Mouse (Mus musculus) liver, embryonic 15.5 days (tissue): ENCODE data around the gene Gpc5. TPM values are rescaled to one million over a fixed set of nuclear protein-coding genes. Genes with fewer than 3 reads are reported as not detected.

Source experiments
- ATAC-seq: fragments of 200-750 bp; cut with Nextera tagmentation; 2 replicates; pipeline ENCODE4 v1.8.0; 2017; ENCODE audit warnings: moderate number of reproducible peaks, mild to moderate bottlenecking, moderate library complexity; ENCODE audit not compliant: insufficient read depth
- H3K27ac ChIP-seq: fragments of 300-500 bp; sonication (generic); replicated peaks from 2 replicates; pipeline ENCODE4 v1.5.1; 2015; ENCODE audit warnings: mild to moderate bottlenecking, inconsistent platforms
- H3K27me3 ChIP-seq: fragments of 300-500 bp; sonication (generic); 2 replicates; pipeline ENCODE4 v1.6.1; 2015; ENCODE audit warnings: mild to moderate bottlenecking, inconsistent platforms
- H3K36me3 ChIP-seq: fragments of 300-500 bp; sonication (generic); replicated peaks from 2 replicates; pipeline ENCODE4 v1.6.1; 2015; ENCODE audit warnings: moderate library complexity, mild to moderate bottlenecking, inconsistent platforms
- H3K4me1 ChIP-seq: fragments of 300-500 bp; sonication (generic); replicated peaks from 2 replicates; pipeline ENCODE4 v1.6.1; 2015; ENCODE audit warnings: inconsistent platforms
- H3K4me2 ChIP-seq: fragments of 300-500 bp; sonication (generic); 2 replicates; pipeline ENCODE4 v1.6.1; 2015; ENCODE audit warnings: moderate library complexity, mild to moderate bottlenecking, inconsistent platforms
- H3K4me3 ChIP-seq: fragments of 300-500 bp; sonication (generic); replicated peaks from 2 replicates; pipeline ENCODE4 v1.5.1; 2015; ENCODE audit warnings: mild to moderate bottlenecking, inconsistent platforms
- H3K9ac ChIP-seq: fragments of 300-500 bp; sonication (generic); 2 replicates; pipeline ENCODE4 v1.6.1; 2015; ENCODE audit warnings: moderate library complexity, mild to moderate bottlenecking, inconsistent platforms
- H3K9me3 ChIP-seq: fragments of 300-500 bp; sonication (generic); replicated peaks from 2 replicates; pipeline ENCODE4 v1.6.1; 2016; ENCODE audit warnings: inconsistent platforms
- WGBS: fragments of 180-500 bp; shearing (Covaris S2); methylation state at CpG from one replicate; pipeline ENCODE4 v1.1.7; 2015; ENCODE audit warnings: mixed read lengths; ENCODE audit not compliant: insufficient replicate concordance; 5-methylcytosine and 5-hydroxymethylcytosine counted together
- polyA plus RNA-seq: library from polyadenylated mRNA; unstranded; fragments of >200 nt; fragmentation: Nextera tagmentation; extraction: Ambion mirVana; gene quantifications from 2 replicates; pipeline ENCODE4 v1.2.1, GENCODE M21; 2015

The Gpc5 gene
- polyA plus RNA-seq, 1 experiment from 2014 or later: not detected

DNA sequence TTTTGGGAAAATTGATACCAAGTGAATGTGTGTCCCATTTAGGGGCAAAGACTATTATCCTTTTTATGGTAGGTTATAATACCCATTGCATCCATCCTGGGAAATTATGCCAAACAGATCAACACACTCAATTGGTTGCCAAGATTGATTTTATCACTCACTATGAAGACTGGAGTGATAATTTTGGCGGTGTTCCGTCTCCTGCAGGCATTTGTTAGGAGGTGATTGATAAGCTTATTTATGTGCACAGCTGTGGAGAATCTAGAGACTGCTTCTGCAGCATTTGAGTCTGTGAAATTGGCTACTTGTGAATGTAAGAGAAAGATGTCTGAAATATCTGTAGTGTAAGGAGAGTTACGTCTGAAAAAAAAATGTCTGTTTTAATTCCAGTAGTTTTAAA lies 340.0 kb downstream of the Gpc5 start:
- no peak for ATAC-seq

GRCm38 (mm10) chr14:115432368-115432767 lies 340.4 kb downstream of the Gpc5 start:
- Histone ChIP-seq H3K36me3 (no peaks in the 10 kb centered on the region), H3K4me2 (no peak overlapping the region), H3K9me3 (no peaks in the 10 kb centered on the region), H3K4me3 (no peak overlapping the region), H3K4me1 (no peaks in the 10 kb centered on the region), H3K27ac (no peak overlapping the region), H3K9ac (no peak overlapping the region), H3K27me3 (no peaks in the 10 kb centered on the region)
- no peak for ATAC-seq
- WGBS: 78% methylated on average over 3 of the region's 3 CpGs

More for the DNA sequence above, 340.0 kb downstream of the Gpc5 start:
- no peak overlapping the region for H3K4me3 ChIP-seq
- H3K36me3 ChIP-seq: no peaks in the 10 kb centered on the region
- H3K27ac ChIP-seq: no peak overlapping the region
- 64% methylated on average over 3 of the region's 3 CpGs for WGBS
- H3K27me3 ChIP-seq: no peaks in the 10 kb centered on the region
- H3K4me2 ChIP-seq: no peak overlapping the region
- no peaks in the 10 kb centered on the region for H3K4me1 ChIP-seq
- no peak overlapping the region for H3K9ac ChIP-seq
- H3K9me3 ChIP-seq: no peaks in the 10 kb centered on the region

DNA sequence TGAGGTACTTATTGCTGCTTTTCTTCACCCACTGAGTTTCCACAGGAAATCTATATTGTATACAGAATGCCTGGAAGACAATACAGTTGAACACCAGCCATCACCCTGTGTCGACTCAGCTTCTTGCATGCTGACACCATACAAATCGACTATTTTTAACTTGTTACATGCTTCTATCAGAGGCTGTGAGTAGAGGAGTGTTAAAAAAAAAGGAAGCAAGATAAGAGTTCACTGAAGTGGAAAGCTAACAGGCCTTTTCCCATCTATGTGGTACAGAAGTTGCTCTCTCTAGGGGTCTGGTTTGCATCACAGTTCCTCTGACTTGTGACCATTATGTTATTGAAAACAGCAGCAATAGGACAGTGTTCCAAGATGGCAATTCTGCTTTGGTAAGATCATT lies 344.6 kb downstream of the Gpc5 start:
- Histone ChIP-seq H3K4me2 (no peak overlapping the region), H3K4me3 (no peak overlapping the region), H3K36me3 (no peaks in the 10 kb centered on the region), H3K27ac (no peak overlapping the region), H3K27me3 (no peaks in the 10 kb centered on the region), H3K9ac (no peak overlapping the region), H3K9me3 (no peaks in the 10 kb centered on the region), H3K4me1 (no peaks in the 10 kb centered on the region)
- WGBS: 14% methylated on average over 2 of the region's 2 CpGs
- no peak for ATAC-seq

GRCm38 (mm10) chr14:115444789-115445770 lies 353.1 kb downstream of the Gpc5 start:
- Histone ChIP-seq H3K27me3 (no peaks in the 10 kb centered on the region), H3K4me1 (no peaks in the 10 kb centered on the region), H3K4me3 (no peak overlapping the region), H3K9ac (no peak overlapping the region), H3K9me3 (no peaks in the 10 kb centered on the region), H3K36me3 (no peaks in the 10 kb centered on the region), H3K27ac (no peak overlapping the region), H3K4me2 (no peak overlapping the region)
- WGBS: 62% methylated on average over 10 of the region's 10 CpGs
- no peak for ATAC-seq

GRCm38 (mm10) chr14:115450938-115451337 lies 358.9 kb downstream of the Gpc5 start:
- Histone ChIP-seq H3K9ac (no peak overlapping the region), H3K9me3 (no peaks in the 10 kb centered on the region), H3K27me3 (no peaks in the 10 kb centered on the region), H3K36me3 (no peaks in the 10 kb centered on the region), H3K27ac (no peak overlapping the region), H3K4me2 (no peak overlapping the region), H3K4me3 (no peak overlapping the region), H3K4me1 (no peaks in the 10 kb centered on the region)
- whole genome bisulfite sequencing: 58% methylated on average over 2 of the region's 2 CpGs
- no peak for ATAC-seq

DNA sequence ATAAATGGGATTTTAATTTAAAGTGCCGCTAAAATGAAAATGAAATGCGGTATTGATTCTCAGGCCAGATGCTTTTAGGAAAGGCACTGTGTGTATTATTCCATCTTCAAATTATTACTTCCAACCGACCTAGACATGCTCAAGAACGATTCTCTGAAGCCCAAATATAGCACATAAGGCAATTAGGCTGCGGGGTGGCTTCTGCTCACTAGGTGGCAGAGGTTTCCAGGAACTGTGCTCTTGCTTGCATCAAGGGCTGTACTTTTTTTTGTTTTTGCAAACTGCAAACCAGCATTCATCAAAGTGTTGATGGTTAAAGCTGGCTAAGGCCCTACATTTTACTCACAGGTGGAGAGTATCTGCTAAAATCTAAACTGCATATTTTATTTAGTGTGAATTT lies 375.9 kb downstream of the Gpc5 start:
- no peak for ATAC-seq
- H3K27me3 ChIP-seq: no peaks in the 10 kb centered on the region
- no peak overlapping the region for H3K4me3 ChIP-seq
- 45% methylated on average over 5 of the region's 5 CpGs for WGBS
- H3K9ac ChIP-seq: no peak overlapping the region
- H3K27ac ChIP-seq: no peak overlapping the region
- H3K36me3 ChIP-seq: no peaks in the 10 kb centered on the region
- no peaks in the 10 kb centered on the region for H3K4me1 ChIP-seq
- H3K4me2 ChIP-seq: no peak overlapping the region
- H3K9me3 ChIP-seq: no peaks in the 10 kb centered on the region

DNA sequence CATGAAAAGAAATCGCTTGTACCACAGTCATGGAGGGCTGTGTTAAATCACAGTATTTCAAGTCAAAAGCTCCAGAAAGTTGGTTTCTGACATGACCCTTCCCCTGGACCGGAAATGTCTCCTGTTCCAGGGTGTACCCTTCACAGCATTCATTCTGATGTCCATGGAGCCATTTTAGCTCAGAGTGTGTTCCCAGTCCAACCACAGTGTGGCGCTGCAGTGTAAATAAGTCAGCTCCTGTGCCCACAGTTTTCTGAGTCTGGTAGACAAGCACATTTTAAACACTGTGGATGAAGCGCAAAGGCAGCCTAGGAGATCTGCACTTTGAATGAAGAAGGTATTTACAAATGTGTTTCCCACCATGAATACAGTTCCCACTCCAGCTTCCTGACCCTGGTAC lies 383.2 kb downstream of the Gpc5 start:
- Histone ChIP-seq H3K27me3 (no peaks in the 10 kb centered on the region), H3K4me2 (no peak overlapping the region), H3K9ac (no peak overlapping the region), H3K4me3 (no peak overlapping the region), H3K9me3 (no peaks in the 10 kb centered on the region), H3K36me3 (no peaks in the 10 kb centered on the region), H3K4me1 (no peaks in the 10 kb centered on the region), H3K27ac (no peak overlapping the region)
- 43% methylated on average over 4 of the region's 4 CpGs for WGBS
- ATAC-seq: no peak

- no peak overlapping the region for H3K4me3 ChIP-seq
- 65% methylated on average over 14 of the region's 14 CpGs for WGBS
- H3K9ac ChIP-seq: no peak overlapping the region
- no peak overlapping the region for H3K4me2 ChIP-seq
- H3K9me3 ChIP-seq: no peaks in the 10 kb centered on the region
- H3K27me3 ChIP-seq: no peaks in the 10 kb centered on the region
- no peak for ATAC-seq
- H3K36me3 ChIP-seq: no peaks in the 10 kb centered on the region
- no peak overlapping the region for H3K27ac ChIP-seq
- H3K4me1 ChIP-seq: no peaks in the 10 kb centered on the region
These were observed 385.3 kb downstream of the Gpc5 start for GRCm38 (mm10) chr14:115477360-115477759.

DNA sequence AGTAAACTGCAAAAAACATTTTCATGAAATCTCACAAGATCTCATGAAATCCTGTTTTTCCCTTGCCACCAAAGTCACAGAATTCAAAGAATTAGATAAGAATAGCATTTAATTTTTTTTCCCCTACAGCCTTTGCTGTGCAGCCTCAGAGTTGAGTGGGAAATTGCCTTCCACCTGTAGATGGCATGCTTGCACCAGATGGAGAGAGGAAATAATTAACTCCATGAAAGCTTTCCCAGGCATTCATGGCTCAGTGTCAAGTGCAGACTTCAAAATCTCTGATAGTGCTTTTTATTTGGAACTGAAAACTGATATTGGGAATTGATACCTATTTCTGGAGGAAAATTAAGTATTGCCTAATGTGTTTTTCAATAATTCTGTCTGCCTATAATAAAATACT lies 393.1 kb downstream of the Gpc5 start:
- Histone ChIP-seq H3K9ac (no peak overlapping the region), H3K9me3 (no peaks in the 10 kb centered on the region), H3K27ac (no peak overlapping the region), H3K36me3 (no peaks in the 10 kb centered on the region), H3K4me3 (no peak overlapping the region), H3K4me2 (no peak overlapping the region), H3K4me1 (no peaks in the 10 kb centered on the region), H3K27me3 (no peaks in the 10 kb centered on the region)
- no peak for ATAC-seq

GRCm38 (mm10) chr14:115500794-115501193 lies 408.8 kb downstream of the Gpc5 start:
- no peak for ATAC-seq
- no peaks in the 10 kb centered on the region for H3K27me3 ChIP-seq
- H3K9me3 ChIP-seq: no peaks in the 10 kb centered on the region
- no peak overlapping the region for H3K9ac ChIP-seq
- H3K4me2 ChIP-seq: no peak overlapping the region
- H3K4me3 ChIP-seq: no peak overlapping the region
- H3K27ac ChIP-seq: no peak overlapping the region
- whole genome bisulfite sequencing: 61% methylated on average over 6 of the region's 6 CpGs
- no peaks in the 10 kb centered on the region for H3K36me3 ChIP-seq
- H3K4me1 ChIP-seq: no peaks in the 10 kb centered on the region

DNA sequence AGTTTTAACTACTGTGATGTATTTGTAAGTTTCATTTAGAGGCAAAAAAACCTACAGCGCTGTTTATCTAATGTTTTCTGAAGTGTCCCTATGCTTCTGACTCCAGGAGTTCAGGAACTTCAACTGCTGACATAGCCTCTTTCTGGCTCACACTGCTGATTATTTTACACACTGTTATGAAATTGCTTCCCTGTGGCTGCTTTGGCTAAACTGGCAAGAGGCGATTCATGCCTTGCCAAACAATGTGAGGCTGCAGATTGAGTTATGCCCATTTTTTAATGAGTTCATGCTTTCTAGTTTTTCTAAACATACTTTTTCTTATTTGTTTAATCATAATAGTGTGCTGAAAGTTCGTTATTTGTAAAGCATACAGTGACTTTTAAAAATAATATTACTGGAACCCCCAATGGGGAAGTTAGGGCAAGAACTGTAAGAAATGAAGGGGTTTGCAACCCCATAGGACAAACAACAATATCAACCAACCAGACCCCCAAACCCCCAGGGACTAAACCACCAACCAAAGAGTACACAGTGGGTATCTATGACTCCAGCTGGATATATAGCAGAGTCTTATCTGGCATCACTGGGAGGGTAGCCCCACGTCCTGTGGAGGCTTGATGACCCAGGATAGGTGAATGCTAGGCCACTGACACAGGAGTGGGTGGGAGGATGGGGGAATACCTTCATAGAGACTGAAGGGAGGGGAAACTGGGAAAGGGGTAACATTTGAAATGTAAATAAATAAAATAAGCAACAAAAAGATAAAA lies 454.7 kb downstream of the Gpc5 start:
- H3K9me3 ChIP-seq: no peaks in the 10 kb centered on the region
- H3K4me1 ChIP-seq: no peaks in the 10 kb centered on the region
- no peak for ATAC-seq
- H3K27me3 ChIP-seq: no peaks in the 10 kb centered on the region
- no peaks in the 10 kb centered on the region for H3K36me3 ChIP-seq
- H3K4me3 ChIP-seq: no peak overlapping the region
- H3K9ac ChIP-seq: no peak overlapping the region
- 51% methylated on average over 4 of the region's 4 CpGs for WGBS
- H3K27ac ChIP-seq: no peak overlapping the region
- H3K4me2 ChIP-seq: no peak overlapping the region
